Mouse (Mus musculus): ENCODE measurements around the gene Gfod2.

Gene Gfod2

DNA sequence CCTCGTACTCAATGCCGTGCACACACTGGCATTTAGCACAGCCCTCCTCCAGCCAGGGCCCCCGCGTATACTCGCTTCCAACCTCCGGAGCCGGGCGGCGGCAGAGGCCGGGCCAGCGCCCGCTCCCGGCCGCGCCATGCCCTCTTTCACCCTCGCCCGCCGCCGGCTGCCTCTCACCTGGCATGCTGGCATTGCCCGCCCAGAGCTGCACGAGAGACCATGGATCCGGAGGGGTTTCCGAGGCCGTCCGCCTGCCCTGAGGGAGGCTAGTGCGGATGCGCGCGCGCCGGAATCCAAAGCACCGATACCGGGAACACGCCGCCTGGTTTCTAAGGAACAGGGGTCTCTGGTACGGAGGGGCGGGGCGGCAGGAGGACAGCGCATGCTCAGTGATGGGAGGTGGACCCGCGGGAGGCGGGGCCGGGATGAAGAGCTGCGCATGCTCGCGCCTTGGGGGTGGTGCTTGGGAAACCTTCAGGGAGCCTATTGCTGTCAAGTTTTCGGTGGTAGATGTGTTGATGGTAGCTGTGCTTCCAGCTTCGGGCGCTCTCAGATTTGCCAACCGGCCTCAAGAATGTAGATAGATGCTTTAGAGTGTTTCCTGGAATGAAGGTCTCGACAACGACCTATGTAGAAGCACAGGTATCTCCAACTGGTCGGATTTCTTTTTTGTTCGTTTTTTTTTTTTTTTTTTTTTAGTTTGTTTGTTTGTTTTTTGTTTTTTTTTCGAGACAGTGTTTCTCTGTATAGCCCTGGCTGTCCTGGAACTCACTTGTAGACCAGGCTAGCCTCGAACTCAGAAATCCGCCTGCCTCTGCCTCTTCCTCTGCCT lies at the start of gene Gfod2:
TSS of gene Gfod2 (minus strand) at position 388 of the 832 bp plus-strand sequence.
- DNase-seq (ENCODE audit: low read depth): peak; percentile 94

DNA sequence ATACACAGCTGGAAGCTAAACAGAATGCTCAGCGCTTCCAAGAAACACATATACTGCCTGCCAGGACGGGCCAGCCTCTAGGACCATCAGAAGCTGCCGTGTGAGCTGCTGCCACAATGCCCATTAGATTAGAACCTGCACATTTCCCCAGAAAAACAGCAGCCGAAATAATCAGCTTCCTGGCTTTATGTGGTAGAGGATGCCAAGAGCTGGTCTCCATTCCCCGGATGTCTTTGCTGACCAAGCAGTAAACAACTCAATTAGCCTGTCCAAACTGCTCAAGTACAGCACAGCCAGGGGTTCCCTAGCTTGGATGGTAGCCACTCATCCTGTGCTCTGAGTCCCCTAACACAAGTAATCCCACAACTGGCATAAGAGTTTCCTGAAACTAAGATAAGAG lies 49.3 kb upstream of the Gfod2 start:
- no peak for DNase-seq (ENCODE audit: low read depth)

DNA sequence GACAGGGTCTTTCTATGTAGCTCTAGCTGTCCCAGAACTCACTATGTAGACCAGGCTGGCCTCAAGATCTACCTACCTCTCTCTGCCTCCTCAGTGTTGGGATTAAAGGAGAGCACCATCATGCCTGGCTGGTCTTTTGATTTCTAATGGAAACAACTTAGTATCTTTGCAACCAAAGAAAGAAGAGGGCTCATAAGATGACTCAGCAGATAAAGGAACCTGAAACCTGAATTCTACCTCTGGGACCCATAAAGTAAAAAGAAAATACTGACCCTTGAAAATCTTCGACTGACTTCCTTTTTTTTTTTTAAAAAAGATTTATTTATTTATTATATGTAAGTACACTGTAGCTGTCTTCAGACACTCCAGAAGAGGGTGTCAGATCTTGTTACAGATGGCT lies 47.5 kb upstream of the Gfod2 start:
- DNase-seq (ENCODE audit: low read depth): no peak

DNA sequence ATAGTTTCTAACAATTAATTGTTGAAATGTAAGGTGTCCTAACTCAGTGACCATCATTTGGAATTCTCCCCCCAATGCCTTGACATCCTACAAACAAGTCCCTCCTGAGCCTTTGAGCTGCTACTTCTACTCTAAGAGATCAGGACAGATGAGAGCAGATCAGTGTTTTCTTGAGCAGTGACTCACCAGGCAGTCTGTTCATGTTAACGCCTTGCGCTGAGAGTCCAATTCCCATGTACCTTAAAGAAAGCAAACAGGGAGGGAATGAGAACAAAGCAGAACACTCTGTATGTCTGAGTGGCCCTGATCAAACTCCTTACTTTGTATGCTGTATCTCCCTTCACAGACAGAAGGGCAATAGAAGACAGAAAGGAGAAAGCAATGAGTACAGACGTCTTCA lies 46.9 kb upstream of the Gfod2 start:
- DNase-seq (ENCODE audit: low read depth): no peak

DNA sequence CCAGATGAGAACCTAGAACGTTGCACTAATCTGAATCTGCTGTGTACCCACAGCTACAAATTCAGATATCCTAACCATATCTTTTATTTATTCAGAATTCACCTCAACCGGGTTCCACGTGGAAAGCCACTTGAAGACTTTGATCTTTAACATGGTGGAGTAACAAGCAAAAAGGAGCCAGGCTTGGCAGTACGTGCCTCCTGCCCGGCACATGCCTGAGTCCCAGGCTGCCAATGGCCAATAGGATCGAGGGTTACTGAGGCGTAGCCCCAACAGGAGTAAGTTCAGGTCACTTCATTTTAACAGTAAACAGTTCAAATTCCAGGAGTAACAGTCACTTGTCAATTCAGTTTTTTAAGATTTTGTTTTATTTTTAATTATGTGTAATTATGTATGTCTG lies 46.3 kb upstream of the Gfod2 start:
- DNase-seq (ENCODE audit: low read depth): no peak

DNA sequence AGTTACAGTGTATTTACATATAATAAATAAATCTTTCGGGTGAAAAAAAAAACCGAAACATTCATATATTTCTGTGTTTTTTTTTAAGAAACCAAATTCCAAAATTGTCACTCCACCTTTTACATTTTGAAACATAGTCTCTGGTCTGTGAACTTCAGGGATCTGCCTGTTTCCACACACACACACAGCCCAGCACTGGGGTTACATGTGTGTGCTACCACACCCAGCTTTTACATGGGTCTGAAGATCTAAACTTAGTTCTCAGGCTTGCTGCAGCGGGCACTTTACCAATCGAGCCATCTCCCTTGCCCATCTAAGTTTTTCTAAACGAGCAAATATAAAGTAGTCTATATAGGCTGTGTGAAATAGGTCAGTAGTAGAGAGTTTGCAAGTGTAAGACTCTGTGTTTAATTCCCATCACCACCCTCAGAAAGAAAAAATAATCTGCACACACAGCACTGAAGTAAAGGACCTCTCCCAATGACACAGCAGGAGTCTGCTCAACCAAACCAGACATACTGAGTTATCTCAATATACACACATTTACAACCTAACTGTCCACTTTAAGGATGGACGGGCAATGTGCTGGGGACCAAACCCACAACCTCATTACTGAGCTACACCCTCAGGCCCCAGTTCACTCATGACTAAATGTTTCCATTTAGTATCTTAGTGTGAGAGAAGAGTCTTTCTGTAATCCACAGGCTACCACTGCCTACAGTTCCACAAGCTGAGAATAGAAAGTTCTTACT lies 42.9 kb upstream of the Gfod2 start:
- peak; percentile 57 for DNase-seq (ENCODE audit: low read depth)

DNA sequence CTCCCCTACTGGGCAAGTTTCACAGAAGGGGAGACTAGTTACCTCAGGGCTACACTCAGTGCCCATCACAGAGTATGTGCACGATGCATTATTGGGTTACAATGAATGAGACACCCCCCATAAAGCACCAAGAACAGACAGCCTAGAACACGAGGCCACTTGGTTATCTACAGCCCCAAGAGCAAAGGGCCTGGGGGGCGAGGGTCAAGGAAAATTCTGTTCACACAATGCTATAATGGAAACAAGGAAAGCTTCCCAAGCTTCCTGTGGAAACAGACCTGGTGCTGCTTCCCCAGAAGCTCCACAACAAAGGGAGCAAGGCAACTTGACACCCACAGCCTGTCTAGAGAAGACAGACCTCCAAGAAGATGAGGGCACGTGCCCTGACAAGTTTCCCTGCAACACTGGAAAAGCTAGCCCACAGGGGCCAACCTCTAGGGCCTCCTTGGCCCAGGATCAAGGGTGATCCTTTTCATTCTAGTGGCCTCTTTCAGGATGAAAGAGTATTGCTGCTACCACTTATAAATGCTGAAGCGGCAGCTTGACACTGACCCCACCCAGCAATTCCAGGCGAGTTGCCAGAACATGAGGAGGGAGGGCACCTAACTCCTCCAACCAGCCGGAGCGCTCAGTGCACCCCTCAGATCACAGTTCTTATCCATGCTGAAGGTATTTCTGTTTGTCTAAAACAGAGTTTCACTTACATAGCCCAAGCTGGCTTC lies 40.8 kb upstream of the Gfod2 start:
- DNase-seq (ENCODE audit: low read depth): no peak

DNA sequence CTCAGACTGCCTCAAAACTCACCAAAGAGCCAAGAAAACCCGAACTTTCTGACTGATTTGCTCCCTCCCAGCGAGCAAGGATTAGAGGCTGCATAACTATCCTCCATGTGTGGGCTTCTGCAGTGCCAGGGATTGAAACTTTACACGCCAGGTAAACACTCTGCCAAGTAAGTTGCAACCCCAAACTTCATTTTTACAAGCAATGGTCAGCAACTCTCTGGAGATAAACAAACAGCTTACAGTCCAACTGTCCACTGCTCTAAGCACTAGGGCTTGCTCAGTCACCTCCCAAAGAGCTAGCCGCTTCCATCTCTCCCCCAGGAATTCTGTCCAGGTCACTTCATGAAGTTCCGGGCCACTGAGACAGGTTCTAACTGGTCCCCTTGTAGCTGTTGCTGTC lies 39.9 kb upstream of the Gfod2 start:
- no peak for DNase-seq (ENCODE audit: low read depth)

DNA sequence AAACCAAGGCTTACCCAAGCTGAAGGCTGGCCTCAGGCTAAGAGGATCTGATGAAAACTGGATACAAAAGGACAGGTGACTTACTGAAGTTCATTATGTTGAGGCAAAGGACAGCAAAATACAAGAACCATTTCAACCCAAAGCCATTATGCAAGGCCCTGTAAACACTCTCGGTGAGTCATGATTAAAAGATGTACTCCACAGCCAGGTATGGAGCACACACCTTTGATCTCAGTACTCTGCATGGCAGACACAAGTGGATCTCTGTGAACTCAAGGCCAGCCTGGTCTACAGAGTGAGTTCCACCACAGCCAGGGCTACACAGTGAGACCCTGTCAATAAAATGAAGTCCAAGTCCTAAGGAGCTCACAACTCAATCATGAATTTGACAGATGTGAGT lies 37.3 kb upstream of the Gfod2 start:
- DNase-seq (ENCODE audit: low read depth): no peak

DNA sequence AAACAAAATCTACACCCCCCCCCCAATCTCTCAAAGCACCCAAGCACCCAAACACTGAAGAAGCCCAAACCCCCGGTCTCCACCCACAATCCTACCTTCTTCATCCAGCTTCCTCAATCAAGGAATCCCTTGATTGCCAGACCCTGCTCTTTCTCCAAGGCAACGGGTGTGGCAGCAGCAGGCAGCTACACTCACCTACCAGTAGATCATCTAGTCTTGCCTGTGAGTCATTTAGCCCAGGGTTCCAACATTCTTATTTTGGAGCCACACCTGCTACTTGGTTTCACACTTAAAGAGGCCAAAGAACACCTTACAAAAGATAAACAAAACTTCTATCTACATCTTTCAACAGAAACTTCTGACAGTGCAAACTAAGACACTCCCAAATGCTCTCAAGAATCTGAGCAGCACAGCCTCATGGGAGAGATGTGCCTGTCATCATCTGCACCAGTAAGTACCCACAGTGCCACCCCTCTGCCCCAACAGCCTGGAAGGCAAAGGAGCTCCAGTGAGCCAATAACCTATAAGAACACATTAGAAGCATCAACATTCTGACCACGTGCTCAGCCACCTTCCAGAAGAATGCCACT lies 35.6 kb upstream of the Gfod2 start:
- no peak for DNase-seq (ENCODE audit: low read depth)

DNA sequence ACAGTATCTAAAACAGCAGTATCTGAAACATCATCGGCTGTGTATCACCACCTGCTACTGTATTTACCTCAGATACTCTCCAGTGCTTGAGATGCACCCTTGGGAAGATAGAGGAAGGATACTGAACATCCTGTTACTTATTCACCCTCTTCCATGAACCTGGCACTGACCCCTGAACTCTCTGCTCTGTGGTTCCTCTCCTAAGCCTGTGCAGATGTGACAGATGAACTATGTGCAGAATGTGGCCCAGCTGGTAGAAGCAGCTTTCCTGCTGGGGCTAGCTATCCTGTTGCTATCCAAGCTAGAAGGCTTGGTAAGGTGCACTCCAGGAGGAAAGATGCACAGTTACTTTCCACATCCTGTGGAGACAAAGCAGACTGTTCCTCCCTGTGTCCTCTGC lies 34.9 kb upstream of the Gfod2 start:
- no peak for DNase-seq (ENCODE audit: low read depth)

DNA sequence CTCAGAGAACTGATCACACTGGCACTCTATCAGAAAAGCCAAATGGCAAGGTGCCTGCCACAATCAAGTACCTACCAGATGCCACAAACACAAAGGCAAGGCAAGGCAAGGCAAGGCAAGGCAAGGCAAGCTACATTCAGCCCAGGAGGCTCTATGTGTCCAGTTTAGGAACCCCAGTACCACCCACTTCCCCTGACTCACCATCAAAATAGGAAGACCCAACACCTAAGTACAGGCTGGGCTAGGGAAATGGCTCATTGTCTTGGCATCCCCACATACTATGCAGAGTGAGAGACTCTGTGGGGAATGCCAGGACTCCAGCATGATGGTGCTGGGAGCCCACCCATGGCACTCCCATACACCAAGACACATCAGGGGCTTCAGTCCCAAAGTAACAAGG lies 31.2 kb upstream of the Gfod2 start:
- DNase-seq (ENCODE audit: low read depth): peak; percentile 56

DNA sequence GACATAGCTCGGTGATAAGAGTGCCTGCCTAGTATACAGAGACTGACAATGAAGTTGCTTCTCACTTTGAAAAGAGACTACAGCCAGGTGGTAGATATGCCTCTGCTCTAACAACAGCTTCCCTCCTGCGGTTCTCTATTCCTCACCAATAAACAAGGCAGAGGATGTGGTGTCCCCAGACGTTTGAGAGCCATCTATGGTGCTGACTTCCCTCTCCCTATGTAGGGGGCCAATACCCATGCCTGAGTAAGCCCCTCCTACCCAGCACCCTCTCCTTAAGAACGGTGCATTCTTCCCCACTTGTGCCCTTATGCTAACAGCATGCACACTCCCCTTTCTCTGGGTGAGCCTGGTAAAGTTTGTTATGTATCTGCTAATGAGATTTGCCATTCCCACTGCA lies 30.5 kb upstream of the Gfod2 start:
- DNase-seq (ENCODE audit: low read depth): no peak

DNA sequence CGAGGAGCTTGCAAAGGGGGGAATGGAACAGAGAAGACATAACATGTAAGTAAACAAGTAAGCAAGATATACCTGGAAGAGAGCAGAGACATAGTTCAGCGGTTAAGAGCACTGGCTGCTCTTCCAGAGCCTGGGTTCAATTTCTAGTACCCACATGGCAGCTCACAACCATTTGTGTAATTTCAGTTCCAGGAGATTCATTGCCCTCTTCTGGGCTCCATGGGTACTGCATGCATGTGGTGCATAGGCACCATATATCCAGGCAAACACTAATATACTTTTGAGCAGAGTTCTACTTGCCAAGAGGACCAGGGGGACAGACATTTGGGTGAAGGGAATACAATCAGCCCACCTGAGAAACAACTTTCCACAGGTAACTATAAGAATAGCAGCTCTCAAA lies 29.8 kb upstream of the Gfod2 start:
- peak; percentile 75 for DNase-seq (ENCODE audit: low read depth)

DNA sequence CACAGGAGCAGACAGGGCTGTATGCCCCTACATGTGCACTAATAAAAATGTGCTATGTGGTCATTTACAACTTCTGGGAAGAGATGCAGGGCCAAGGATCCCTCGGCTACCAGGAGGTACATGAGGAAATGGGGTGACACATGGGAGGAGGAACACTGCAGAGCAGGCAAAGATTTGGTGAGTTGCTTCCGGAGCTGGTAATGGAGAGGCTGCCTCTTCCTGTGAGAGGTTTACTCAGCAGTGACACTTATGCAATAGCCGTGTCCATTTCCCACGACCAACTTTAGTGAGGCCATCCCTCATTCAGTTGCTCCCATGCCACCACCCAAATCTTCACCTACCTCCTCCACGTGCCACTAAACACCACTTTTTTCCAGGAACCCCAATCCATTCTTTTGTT lies 21.8 kb upstream of the Gfod2 start:
- DNase-seq (ENCODE audit: low read depth): peak; percentile 84

DNA sequence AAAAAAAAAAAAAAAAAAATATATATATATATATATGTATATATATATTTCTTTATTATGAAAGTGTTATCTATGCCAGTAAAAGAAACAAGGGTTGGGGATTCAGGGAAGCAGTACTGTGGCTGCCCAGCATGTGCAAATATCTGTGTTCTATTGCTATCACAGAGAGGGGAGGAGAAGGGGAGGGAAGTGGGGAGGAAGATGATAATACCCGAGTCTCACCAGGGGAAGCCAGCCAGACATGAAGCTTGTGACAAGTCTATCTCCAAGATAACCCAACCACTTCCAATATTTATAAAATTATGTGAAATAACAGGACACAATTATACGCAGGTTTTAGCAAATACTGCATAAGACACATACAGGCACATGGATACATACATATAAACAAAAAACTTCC lies 19.4 kb upstream of the Gfod2 start:
- DNase-seq (ENCODE audit: low read depth): no peak

DNA sequence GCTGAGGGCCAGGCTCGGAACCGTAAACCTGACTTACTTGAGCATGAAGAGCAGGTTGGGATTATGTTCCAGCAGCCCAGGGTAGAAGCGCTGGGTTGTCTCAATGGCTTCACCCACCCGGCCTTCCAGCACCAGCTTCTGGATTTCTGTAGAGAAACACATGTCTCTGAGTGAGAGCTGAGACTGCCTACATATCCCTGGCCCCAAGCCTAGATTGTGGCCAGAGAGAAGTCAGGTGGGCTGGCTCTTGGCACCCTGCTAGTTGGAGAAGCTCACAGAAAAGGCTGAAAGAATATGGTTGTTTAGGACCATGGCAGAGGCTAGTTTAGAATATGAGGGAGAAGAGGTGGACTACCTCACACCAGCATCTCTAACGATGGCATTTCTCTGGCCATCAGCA lies 16.0 kb upstream of the Gfod2 start:
- DNase-seq (ENCODE audit: low read depth): no peak

DNA sequence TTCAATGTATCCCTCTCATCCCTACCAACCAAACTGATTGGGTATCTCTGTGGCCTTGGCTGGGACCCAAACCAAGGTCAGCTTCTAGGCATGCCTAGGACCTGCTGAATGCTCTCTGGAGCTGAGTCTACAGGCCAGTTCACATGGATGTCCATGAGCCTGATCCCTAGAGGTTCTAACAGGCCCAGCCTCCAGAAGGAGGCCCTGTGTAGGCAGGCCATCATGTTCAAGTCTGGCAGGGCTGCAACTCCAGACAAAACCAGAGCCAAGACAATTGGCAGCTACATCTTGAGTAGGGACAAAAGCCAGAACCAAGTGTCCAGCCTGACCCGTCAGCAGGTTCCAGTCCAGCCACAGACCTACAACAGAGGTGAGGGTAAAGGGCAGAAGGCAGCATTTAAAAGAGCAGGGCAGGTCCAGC lies 15.0 kb upstream of the Gfod2 start:
- no peak for DNase-seq (ENCODE audit: low read depth)

DNA sequence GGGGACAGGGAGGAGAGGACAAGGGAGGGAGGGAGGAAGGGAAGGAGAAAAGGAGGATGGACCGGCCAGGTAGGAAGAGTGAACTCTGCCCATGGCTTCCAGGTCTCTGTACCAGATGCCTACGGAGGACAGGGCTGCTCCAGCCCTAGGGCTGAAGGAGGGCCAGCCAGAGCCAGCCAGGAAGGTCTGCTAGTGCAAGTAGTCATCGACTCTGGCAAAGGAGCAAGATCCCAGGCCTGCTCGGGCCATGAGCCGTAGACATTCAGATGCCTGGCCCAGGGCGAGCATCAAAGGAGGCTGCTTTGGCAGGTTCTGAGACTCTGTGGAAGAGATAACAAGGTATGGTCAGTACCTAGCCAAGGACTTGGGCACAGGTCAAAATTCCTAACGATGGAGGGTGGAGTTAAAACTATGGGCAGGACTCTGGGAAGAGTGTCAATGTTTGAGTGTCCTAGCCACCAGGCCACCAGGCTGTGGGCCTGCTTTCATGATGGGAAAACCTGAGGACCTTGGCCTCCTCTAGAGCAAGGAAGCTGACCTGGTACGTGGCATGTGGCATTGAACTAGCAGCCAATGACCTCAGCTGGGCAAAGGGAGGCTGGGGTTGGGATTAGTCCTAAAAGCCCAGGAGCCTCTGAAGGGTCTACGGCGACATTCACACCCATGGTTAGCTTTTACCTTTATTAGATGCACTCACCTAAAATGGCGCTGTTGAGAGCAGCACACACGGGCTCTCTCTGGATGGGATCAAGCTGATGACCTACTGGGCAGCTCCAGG lies 13.1 kb upstream of the Gfod2 start:
- DNase-seq (ENCODE audit: low read depth): no peak

DNA sequence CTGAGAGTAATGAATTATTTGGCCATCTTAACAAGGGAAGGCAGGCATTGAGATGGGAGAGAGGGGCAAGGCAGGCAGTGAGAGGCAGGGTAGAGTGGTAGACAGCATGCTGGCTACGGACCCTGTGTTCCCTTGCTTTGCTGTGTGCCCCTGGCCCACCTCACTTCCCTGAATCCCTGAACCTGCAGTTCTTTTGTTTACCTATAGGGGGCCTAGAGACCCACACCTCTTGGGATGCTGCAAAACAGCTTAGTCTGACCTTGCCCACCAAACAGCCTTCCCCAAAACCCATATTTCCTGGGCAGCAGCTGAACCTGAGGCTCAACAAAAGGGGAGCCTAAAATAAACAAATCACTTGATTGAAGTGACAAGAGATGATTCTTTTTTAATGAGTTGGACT lies 12.1 kb upstream of the Gfod2 start:
- DNase-seq (ENCODE audit: low read depth): no peak

DNA sequence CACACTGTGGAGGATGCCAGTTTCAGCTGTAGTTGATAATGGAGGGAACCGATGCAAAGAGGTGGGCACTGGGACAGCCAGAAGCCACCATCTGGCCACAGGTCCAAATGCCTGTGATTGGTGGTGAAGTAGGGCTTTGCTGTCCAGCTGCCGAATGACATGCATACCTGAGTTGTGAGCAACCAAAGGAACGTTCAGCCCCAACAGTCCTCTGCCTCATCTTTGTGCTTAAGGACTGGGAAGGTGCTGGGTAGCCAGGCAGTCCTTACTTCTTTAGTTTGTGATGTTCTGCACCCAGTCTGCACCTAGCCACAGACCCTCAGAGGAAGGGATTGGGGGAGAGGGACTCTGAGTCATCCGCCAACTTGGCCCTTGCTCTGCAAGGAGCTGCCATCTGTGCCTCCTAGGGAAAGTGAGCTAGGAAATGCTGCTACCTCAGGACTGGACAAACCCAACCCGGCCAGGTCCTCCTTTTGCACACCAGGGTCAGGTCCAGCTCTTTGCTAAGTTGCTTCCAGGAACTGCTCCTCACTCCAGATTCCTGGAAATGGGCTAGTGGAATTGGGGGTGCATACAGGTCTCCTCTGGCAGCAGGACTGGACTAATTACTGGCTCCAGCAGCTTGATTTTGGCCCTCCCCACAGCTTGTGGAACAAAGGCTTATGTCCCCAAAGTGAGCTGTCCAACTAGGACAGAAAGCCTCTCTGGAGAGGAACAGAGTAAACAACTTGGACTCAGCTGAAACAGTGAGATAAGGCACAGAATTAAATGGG lies 10.2 kb upstream of the Gfod2 start:
- no peak for DNase-seq (ENCODE audit: low read depth)

All from 416B (cell line).